In the genomic region with DNA sequence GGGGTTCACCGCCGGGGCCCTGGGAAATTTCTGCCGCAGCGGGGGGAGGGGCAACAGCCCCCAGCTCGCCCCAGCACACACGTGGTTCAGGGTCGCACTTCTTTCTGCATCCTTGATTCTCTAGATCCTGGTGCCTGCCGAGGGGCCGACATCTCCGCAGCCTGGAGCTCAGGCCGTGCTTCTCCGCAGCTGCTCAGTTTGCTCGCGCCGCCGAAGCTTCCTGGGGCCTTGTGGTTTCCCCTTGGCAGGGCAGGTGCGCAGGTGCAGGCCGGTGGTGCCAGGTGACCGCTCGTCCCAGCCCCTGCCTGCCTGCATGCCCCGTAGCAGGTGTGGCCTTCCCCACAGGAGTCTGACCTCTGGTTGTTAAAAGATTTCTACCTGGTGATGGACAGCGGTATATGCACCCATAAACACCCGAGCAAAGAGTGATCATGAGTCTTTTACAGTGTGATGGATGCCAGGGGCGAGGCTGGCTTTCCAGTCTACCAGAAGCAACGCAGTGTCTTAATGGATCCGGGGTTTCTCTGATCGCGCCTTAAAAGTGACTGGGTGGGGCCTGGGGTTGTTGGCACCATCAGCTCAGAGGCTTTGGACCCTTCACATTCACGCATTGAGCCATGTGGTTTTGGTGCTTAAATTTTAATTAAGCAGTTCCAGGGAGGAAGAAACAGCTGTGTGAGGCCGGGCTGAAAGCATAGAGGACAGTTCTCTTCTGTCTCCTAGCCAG, we compare ENCODE assay signal across 8 mouse cellular contexts. TPM values are rescaled to one million over a fixed set of nuclear protein-coding genes. Genes with fewer than 3 reads are reported as not detected.
DNase-seq lines count a peak whose midpoint lies in the region; ATAC-seq lines count a peak whose summit lies in the region.

No protein-coding gene starts in this region.

- ATAC-seq in intestine, embryonic 14.5 days (replicated peaks; ENCODE audit: low FRiP score, low TSS enrichment, low read depth) = peak; percentile 64

- H3K4me2 ChIP-seq in intestine, embryonic 14.5 days (ENCODE audit: low read length) = peak overlapping the region; percentile 60

- H3K27me3 ChIP-seq in erythroblast, embryonic 14.5 days (ENCODE audit: control insufficient read depth) = peaks cover 27% of the 10 kb centered on the region
- H3K27me3 ChIP-seq in intestine, embryonic 14.5 days (replicated peaks; ENCODE audit: control insufficient read depth, insufficient read depth, low read length) = peaks cover 14% of the 10 kb centered on the region
- peaks cover 21% of the 10 kb centered on the region for H3K27me3 ChIP-seq in limb, embryonic 10.5 days (ENCODE audit: low read depth, poor library complexity, severe bottlenecking)

- peak overlapping the region; percentile 36 for H3K4me3 ChIP-seq in erythroblast, embryonic 14.5 days (replicated peaks)
- H3K4me3 ChIP-seq in intestine, embryonic 14.5 days (ENCODE audit: low read depth, low read length) = peak overlapping the region; percentile 32
- peak overlapping the region; percentile 55 for H3K4me3 ChIP-seq in limb, embryonic 10.5 days

- WGBS in intestine, embryonic 14.5 days = 7% methylated on average over 30 of the region's 30 CpGs
- WGBS in limb, embryonic 10.5 days = 3% methylated on average over 30 of the region's 30 CpGs

- DNase-seq in adrenal gland, adult 18-20 months (ENCODE audit: low spot score in 2 of 2) = peak; percentile 5 to 26
- no peak for DNase-seq in adrenal gland, adult 8-10 months
- DNase-seq in adrenal gland, postnatal 25 days = peak; percentile 16
- peak; percentile 64 for DNase-seq in intestine, embryonic 14.5 days (ENCODE audit: low spot score)
- peak; percentile 55 for DNase-seq in limb, embryonic 10.5 days (ENCODE audit: low spot score)
- DNase-seq in naive thymus-derived CD4-positive, alpha-beta T cell, adult 2 months (ENCODE audit: low read depth) = peak; percentile 59
- peak; percentile 47 for DNase-seq in testis, postnatal 10 days (ENCODE audit: low spot score)

- no peak overlapping the region for H3K27ac ChIP-seq in intestine, embryonic 14.5 days (ENCODE audit: low read depth)
- 0 out of 2 replicates have a peak overlapping the region, but pooled peaks have one; percentile 28 for H3K27ac ChIP-seq in limb, embryonic 10.5 days

- no peaks in the 10 kb centered on the region for H3K4me1 ChIP-seq in erythroblast, embryonic 14.5 days (ENCODE audit: control insufficient read depth)
- H3K4me1 ChIP-seq in intestine, embryonic 14.5 days (replicated peaks; ENCODE audit: control insufficient read depth, insufficient read depth, low read length) = no peaks in the 10 kb centered on the region; the same call in 1 of the 2 replicates
- peaks cover 13% of the 10 kb centered on the region for H3K4me1 ChIP-seq in limb, embryonic 10.5 days

- no peaks in the 10 kb centered on the region; the same call in 1 of the 2 replicates for H3K9me3 ChIP-seq in erythroblast, embryonic 14.5 days (ENCODE audit: control insufficient read depth, low read length)
- no peaks in the 10 kb centered on the region for H3K9me3 ChIP-seq in intestine, embryonic 14.5 days (ENCODE audit: control insufficient read depth, low read length)
- H3K9me3 ChIP-seq in limb, embryonic 10.5 days (replicated peaks) = no peaks in the 10 kb centered on the region

- H3K9ac ChIP-seq in intestine, embryonic 14.5 days (ENCODE audit: low read length) = no peak overlapping the region

- H3K36me3 ChIP-seq in erythroblast, embryonic 14.5 days (ENCODE audit: control insufficient read depth) = no peaks in the 10 kb centered on the region
- no peaks in the 10 kb centered on the region for H3K36me3 ChIP-seq in intestine, embryonic 14.5 days (ENCODE audit: control insufficient read depth, insufficient read depth, low read length)
- no peaks in the 10 kb centered on the region for H3K36me3 ChIP-seq in limb, embryonic 10.5 days

RNA-seq across cellular contexts. Expression of a gene that starts 12.6 kb away (rescaled TPM):
- total RNA-seq in adrenal gland, adult 18-20 months (2021) = 1 to 10 TPM; 5.0 to 5.4 TPM
- total RNA-seq in adrenal gland, adult 8-10 months (2022) = 10 to 100 TPM in 2 of 4 experiments, 1 to 10 TPM in 2; 5.8 to 20.3 (median 11.7) TPM
- 3.0 and 4.6 TPM in 2 replicates for total RNA-seq in adrenal gland, postnatal 25 days (2021)
- polyA plus RNA-seq in erythroblast, embryonic 14.5 days (2012) = not detected in 2 replicates
- 1.5 and 2.1 TPM in 2 replicates for polyA plus RNA-seq in intestine, embryonic 14.5 days (2014; fragmentation: Nextera tagmentation; extraction: Ambion mirVana)
- polyA plus RNA-seq in limb, embryonic 10.5 days (2016; fragmentation: Nextera tagmentation; extraction: Ambion mirVana) = 0.23 and 0.51 TPM in 2 replicates
